Mouse (Mus musculus) frontal cortex, postnatal 14 days (tissue): ENCODE data around the gene Atxn7l3.
A peak's percentile ranks its signal among the peaks of the same experiment; 100 is the strongest.

Source experiments
- DNase-seq, 2 experiments: peaks; one replicate each; pipeline ENCODE4 v3.0.0; 2022; ENCODE audit warnings: low spot score in 2 of 2

Atxn7l3 gene

GRCm38 (mm10) chr11:102318576-102319409, 22.4 kb upstream of the Atxn7l3 start:
- peak in 1 of 2 experiments; percentile 27 for DNase-seq

DNA sequence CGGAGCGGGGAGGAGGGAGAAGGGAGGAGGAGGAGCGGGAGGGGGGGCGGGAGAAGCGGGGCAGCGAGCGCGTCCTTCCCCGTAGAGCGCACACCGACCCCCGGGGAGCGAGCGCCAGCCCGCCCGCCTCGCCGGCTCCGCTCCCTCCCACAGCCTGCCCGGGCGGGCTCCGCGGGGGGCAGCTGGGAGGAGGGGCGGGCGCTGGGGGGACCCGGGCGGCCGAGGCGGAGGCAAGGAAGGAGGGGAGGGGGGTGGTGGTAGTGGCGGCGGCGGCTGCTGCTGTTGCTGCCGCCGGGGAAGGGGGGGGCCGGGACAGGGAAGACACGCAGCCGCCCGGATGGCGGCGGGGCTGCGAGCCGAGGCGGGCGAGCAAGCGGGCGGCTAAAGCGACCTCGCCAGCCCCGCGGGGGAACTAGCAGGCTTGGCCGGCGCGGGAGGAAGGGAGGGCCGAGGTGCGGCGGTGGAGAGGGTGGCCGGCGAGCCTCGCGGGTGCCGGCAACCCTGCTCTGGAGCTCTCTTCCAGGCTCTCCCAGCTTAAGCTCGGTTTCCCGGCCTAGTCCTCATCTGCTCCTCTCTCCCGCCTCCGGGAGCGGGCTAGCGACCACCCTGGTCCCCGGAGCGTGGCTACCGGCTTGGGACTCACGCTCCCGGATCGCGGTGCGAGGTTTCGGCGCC, 21.6 kb upstream of the Atxn7l3 start:
- DNase-seq = peak; percentile 18 to 44

- peak; percentile 27 to 44 for DNase-seq
Measured at GRCm38 (mm10) chr11:102317298-102317900, 21.0 kb upstream of the Atxn7l3 start.

DNA sequence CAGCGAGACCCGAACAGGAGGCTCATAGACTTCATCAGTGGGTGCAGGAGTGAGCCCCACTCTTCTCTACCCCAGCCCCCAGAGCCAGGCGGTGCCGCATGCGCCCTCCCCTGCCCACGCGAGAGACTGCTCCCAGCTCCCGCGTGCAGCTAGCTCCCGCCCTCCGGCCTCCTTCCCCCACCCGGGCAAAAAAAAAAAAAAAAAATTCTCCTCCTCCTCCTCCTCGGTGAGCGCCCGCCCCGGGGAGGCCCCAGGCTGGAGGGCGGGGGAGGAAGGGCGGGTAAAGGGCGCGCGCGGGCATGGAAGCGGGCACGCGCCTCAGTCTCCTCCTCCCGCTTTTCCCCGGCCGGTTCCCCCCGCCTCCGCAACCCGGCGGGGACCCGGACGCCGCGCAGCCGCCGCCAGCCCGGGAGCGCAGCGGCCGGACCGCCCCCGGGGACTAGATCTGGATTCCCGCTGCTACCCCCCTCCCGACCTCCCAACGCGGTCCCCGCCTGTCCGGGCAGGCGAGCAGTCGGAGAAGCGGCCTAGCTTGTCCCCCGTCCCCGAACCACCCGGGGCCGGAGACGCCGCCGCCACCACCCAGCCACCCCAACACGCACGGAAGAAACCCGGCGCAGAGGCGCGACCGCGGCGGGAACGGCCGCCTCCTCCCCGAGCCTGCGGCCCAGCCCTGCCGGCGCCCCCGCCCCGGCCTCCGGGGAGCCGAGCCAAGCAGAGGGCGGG, 20.3 kb upstream of the Atxn7l3 start:
- DNase-seq = peak; percentile 78 to 80

- DNase-seq = peak in 1 of 2 experiments; percentile 49
Measured at GRCm38 (mm10) chr11:102315690-102316571, 19.5 kb upstream of the Atxn7l3 start.

- DNase-seq = no peak
Measured at GRCm38 (mm10) chr11:102314321-102314720, 17.9 kb upstream of the Atxn7l3 start.

- DNase-seq = no peak
Measured at GRCm38 (mm10) chr11:102312586-102312985, 16.2 kb upstream of the Atxn7l3 start.

GRCm38 (mm10) chr11:102311966-102312365, 15.5 kb upstream of the Atxn7l3 start:
- no peak for DNase-seq

DNA sequence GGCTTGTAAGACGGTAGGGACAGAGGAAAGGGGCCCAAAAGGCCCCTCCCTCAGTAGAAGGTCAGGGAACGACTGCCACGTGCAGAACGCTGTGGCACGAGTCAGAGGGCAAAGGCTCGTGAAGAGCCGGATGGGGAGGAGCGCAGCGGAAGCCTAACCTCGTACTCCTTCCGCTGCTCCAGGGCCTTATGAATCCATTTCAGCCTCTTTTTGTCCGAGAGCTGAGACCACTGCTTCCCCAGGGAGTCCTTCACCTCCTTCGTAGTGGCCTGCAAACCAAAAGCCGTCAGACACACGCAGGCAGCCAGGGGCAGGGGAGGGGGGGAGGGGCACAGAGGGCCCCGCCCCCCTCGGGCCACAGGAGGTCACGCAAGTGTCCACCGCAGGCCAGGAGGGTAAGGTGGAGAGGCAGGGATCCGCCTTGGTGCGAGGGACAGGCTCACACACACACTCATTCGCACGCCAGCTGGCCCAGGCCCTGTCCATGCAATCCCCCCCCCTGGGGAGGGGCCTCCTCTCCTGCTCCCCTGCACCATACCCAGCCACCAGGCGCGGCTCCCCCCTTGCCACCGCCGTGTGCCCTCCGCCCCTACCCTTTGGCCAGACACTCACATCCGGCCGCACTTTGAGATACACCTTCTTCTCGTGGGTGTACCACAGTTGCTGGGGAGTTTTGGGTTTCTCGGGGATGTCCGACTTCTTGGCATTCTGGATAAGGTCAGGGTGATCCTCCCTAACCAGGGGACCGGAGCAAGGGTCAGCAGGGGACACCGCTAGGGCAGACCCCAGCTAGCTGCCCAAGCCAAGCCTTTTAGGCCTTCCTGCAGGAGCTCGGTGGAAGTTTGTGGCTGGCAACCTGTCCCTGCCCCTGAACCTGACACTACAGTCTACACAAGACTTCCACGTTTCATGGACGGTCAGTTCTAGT, 14.6 kb upstream of the Atxn7l3 start:
- DNase-seq = no peak

DNA sequence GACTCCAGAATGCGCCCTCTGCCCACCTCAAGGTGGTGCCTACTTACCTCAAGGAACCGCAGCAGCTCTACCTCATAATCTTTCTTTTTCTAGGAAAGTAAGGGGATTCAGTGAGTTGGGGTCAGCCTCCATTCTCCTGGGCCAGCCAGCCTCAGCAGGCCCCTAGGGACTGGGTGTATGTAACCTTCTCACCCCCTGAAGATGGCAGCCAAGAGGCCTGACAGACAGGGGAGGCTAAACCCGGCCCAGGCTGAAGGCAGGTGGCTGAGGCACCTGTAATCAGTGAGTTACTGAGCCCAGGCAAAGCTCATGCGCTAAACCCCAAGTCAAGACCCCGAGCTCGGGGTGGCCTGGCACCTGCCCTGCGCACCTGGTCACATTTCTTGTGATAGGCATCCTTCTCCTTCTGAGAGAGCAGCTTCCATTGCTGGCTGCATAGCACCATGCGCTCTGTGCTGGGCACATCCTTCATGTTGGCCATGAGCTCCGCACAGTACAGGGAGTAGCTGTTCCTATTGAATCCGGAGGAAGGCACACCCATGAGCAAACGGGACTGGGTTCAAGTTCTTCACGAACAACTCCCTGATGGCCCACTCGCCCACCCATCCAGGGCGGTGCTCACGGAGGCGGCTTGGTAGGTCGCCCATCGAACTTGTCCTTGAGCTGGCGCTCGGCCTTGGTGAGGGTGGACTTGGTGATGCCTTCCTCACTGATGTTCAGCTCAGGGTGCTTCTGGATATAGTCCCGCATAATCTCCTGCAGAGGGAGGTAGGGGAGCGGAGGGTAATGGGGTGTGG, 13.6 kb upstream of the Atxn7l3 start:
- DNase-seq = no peak

- DNase-seq = peak; percentile 93 to 97
Measured at GRCm38 (mm10) chr11:102308979-102309378, 12.5 kb upstream of the Atxn7l3 start.

GRCm38 (mm10) chr11:102308104-102308503, 11.7 kb upstream of the Atxn7l3 start:
- DNase-seq = no peak

DNA sequence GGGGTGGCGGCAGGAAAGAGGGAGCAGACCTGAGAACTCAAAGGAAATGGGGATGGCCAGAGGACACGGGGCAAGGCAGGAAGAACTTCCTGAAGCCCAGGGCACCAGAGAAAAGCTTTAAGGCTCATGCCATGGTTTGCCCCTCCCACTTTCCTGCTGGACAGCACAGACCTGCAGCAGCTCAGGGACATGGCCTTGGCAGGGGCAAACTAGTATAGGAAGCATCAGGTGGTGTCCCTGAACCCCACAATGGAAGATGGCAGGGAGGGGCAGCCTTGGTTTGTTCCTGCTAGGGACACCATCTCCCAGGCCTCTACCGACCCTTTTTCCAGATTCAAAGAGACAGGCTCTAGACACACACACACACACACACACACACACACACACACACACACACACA, 8.9 kb upstream of the Atxn7l3 start:
- no peak for DNase-seq

DNA sequence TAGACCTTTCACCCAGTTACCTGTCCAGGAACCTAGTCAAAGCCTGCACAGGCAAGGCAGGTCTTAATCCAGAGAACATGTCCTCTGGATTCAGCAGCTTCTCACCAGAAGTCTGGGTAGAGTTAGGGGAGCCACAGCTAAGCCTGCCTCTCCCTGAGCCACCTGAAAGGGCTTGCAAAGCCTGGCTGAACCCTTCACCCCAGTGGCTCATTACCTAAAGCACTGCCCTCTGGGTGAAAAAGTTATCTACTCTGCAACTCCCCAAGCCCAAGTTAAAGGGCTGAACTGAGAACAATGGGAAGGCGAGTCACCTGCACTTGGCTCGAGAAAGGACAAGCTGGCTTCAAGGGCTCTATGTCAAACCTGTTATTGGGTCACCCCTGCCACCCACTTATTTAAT, 7.7 kb upstream of the Atxn7l3 start:
- DNase-seq = no peak

GRCm38 (mm10) chr11:102299839-102300238, 3.4 kb upstream of the Atxn7l3 start:
- DNase-seq = no peak

- no peak for DNase-seq
Measured at GRCm38 (mm10) chr11:102297577-102298556, 1.4 kb upstream of the Atxn7l3 start.

GRCm38 (mm10) chr11:102295598-102296471, 596 bp downstream of the Atxn7l3 start:
- no peak for DNase-seq
